Mouse (Mus musculus) left cerebral cortex, postnatal 14 days (tissue): ENCODE measurements around the gene Txndc8. TPM values are rescaled to one million over a fixed set of nuclear protein-coding genes. Genes with fewer than 3 reads are reported as not detected.

Experiments
- DNase-seq, 2 experiments: peaks; one replicate each; pipeline ENCODE4 v3.0.0; 2021 to 2022; ENCODE audit warnings: low spot score in 2 of 2, mixed read lengths in 1 of 2
- intact Hi-C: fragments of 180-260 bp; cut with DNase I; formaldehyde crosslinking; loops from one replicate; pipeline ENCODE4 v1.15.1; 2025
- long read RNA-seq, 2 experiments: library from polyadenylated mRNA; stranded (forward); transcript quantifications; one replicate each; pipeline ENCODE4 v2.0.0; 2021
- total RNA-seq, 2 experiments: library from RNA; stranded (reverse); gene quantifications; 2 replicates each; pipeline ENCODE4 v1.2.3; 2021

Gene Txndc8
- total RNA-seq = not detected
- long read RNA-seq, experiment 1 = 0 reads
- long read RNA-seq, experiment 2 = 0 reads

DNA sequence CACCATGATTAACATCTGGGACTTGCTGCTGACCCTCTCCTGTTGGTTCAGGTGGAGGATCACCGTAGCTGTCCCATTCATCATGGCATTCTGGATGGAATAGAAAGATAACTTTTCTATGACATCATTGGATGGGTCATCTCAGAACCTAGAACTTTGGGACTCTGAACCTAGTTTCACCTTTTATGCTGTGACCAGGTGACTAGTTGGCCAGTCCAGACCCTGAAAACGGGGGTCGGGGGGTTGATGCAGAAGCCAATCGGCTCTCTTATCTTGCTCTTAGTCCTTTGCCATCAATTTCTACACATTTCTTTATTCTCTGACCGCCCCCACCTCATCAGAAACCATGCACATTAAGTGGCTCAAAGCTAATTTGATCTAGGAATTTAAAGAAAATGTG lies at the start of gene Txndc8:
Txndc8 (minus strand) TSS at position 101 of the 400 bp plus-strand sequence.
- intact Hi-C loops = no loop called here
- DNase-seq = no peak

GRCm38 (mm10) chr4:58055653-58056052 lies 46.7 kb upstream of the Txndc8 start:
- DNase-seq = no peak
- intact Hi-C loops = no loop called here

GRCm38 (mm10) chr4:58054441-58054840 lies 45.5 kb upstream of the Txndc8 start:
- DNase-seq = no peak
- intact Hi-C loops = no loop called here

DNA sequence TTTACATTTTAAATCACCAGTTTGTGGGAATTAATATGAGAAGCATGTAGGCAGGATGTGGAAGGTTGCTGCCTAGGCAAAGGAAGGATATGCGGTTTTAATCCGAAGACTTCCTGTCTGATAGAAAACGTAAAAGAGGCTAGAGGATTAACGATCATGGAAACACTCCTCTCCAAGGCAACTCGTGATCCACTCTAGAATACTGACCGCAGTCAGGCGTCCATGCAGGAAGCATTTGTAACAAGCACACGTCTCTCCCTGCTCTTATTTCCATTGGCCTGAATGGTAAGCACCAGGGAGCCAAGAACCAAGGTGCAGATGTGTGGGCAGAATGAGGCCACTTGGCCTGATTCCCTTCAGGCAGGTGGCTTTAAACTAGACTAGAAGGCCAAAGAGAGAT lies 41.8 kb upstream of the Txndc8 start:
- intact Hi-C loops = no loop called here
- no peak for DNase-seq

DNA sequence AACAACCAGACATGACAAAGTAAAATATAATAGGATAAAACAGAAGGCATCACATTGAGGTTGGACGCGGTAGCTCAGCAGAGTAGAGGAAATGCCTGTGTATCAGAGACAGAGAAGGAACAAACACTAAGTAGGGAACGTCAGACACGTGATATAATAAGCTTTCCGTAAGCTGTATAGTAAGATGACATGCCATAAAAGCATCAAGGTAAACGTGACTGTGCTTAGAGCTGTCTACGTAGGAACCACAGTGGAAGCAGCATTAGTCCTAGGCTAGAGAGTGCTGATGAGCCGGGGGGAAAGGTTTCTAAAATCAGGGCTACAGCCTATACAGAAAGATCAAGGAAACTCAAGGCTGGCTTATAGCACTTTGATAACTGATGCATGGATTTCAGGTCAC lies 41.4 kb upstream of the Txndc8 start:
- intact Hi-C loops = no loop called here
- no peak for DNase-seq

GRCm38 (mm10) chr4:58044833-58045232 lies 35.9 kb upstream of the Txndc8 start:
- DNase-seq = no peak
- intact Hi-C loops = no loop called here

- DNase-seq = no peak
- intact Hi-C loops = no loop called here
These were observed 35.4 kb upstream of the Txndc8 start for GRCm38 (mm10) chr4:58044356-58044755.

DNA sequence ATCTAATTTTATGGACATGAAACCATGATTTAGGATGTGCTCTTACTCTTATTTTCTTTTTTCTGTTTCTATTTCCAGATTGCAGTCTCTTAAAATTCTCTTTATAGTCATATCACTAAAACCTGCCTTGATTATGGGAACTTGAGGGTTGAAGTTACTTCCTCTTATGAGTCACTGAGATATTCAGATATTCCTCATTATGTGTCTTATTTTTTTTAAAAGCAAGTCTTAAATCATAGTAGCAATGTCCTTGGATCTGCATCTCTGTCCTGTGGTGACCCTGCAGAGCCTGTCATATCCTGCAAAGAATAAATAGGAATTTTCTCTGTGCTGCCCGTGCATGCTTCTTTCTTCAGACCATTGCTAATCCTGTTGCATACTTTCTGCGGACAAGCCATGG lies 31.2 kb upstream of the Txndc8 start:
- intact Hi-C loops = no loop called here
- no peak for DNase-seq

DNA sequence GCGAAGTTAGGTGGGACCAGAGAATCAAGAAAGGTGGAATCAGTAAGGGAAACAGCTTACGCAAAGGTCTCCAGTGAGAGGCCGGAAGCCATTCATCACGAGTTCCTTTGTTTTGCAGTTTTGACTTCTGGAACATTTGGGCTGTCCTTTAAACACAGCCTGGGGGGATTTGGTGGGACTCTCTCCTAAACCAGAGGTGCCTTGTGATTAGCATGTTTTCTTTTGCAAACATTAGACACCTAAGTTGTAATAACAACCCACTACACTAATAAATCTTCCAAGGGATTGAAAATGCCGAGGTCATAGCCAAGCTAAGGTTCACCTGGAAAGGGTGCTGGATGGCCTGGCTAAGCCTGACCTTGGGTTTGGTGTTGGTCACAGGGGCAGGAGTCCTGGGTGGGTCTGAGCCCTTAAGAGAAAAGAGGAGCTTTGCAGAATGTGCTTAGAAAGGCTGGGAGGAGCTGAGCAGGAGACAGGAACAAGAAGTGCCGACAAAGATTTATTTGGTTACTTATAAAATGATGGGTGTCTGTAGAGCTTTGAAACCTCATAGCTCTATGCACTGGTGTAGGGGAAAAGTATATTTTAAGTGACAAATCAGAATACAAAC lies 28.3 kb upstream of the Txndc8 start:
- DNase-seq = no peak
- intact Hi-C loops = no loop called here

DNA sequence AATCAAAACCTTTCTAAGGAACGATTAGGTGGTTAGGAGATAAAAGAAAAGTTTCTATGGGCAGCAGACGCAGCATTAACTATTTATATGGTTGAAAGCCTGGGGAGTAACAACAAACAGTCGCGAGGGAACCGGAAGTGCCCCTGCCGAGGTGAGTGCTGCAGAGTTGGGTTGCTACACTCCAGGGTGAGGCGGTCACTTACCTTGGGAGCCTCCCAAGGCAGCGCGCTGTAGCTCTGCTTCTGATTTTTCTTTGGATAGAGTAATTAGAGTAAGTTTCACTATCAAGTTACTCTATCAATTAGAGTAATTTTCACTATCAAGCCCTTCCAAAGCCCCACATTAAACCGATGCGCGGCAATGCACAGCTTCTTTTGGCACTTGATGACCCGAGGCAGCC lies 25.7 kb upstream of the Txndc8 start:
- no peak for DNase-seq
- intact Hi-C loops = no loop called here

GRCm38 (mm10) chr4:58032714-58033113 lies 23.8 kb upstream of the Txndc8 start:
- intact Hi-C loops = no loop called here
- peak; percentile 4 to 8 for DNase-seq

DNA sequence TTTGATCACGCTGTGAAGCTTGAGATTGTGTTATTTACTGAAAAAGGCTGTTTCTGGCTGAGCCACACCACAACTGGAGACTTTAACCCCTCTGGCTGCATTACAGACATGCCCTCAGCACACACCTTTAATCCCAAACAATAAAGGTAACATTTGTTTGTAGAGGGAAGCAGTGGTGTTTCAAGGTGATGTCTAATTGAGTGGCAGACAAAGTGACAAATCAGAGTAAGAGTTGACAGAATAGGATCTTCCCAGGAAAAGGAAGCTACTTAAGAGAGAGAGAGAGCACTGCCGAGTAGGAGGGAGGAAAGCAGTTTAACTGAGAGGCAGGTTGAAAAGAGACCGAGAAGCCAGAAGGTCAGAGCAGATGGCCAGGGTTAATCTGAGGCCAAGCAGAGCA lies 5.4 kb downstream of the Txndc8 start:
- intact Hi-C loops = no loop called here
- DNase-seq = no peak

DNA sequence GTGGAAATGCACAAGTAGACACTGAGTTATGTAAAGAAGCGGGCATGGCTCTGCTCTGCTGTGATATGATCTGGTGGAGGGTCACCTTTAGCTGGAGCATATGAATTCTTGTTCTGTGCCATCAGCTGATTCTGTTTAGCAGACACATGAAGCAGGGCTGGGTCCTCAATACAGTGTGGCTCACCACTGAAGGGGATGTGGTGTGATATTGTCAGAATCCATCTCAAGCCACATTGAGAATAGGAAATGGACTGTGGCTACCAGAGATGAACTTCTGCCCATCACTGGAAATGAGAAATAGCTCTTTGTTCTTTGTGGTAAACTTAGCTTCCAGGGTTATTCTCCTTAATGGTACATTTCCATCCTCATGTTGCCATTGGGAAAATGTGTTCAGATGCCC lies 17.5 kb downstream of the Txndc8 start:
- DNase-seq = no peak
- intact Hi-C loops = loop anchor here (5.0 to 10.0 kb wide), 2 partner anchors 86 to 253 kb away; no protein-coding TSS in a partner anchor

- intact Hi-C loops = no loop called here
- no peak for DNase-seq
These were observed 34.4 kb downstream of the Txndc8 start for GRCm38 (mm10) chr4:57974400-57975117.

DNA sequence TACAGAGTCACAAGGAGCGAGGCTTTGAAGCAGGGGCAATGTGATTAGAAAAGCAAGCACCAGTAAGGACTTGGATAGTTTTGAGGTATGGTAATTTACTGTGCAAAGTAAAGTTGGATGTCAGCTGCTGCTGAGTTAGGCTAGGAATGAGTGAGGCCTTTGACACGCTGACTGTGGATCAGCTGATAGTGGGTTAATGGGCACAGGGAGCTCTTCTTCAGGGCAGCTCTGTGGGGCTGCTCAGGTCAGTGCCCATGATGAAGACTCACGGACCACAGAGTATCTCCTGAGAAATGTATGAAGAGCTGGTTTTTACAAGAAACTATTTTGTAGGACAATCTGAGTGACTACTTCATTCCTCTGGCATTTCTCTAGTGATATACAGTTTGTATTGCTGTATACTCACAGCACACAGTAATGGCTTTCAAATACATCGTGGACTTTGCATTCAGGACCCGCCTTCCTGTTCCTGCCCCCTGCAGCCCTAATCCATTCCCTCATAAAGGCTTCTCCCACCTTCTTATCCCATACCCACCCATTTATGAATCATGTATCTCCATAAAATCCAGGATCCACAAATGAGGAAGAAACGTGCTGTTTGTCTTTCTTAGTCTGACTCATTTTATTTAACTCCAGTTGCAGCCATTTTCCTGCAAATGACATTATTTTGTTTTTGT lies 35.2 kb downstream of the Txndc8 start:
- intact Hi-C loops = no loop called here
- no peak for DNase-seq

DNA sequence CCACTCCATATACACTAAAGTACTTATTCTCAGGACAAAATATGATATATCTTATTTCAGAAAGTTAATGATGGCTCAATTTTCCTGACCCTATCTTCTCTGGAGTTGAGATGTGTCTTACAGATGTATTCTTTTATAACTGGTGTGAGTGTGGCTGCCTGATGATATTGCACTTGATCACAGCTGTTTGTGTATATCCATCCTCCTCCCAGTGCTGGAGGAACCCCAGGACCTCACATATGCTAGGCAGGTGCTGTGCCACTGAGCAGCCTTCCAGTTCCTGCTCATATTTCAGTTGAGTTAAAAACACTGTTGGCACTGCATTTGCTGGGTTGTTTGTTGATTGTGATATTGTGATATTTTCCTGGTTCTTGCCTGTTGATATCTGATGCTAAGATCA lies 38.6 kb downstream of the Txndc8 start:
- DNase-seq = no peak
- intact Hi-C loops = no loop called here

GRCm38 (mm10) chr4:57967195-57967594 lies 41.7 kb downstream of the Txndc8 start:
- DNase-seq = no peak
- intact Hi-C loops = no loop called here

DNA sequence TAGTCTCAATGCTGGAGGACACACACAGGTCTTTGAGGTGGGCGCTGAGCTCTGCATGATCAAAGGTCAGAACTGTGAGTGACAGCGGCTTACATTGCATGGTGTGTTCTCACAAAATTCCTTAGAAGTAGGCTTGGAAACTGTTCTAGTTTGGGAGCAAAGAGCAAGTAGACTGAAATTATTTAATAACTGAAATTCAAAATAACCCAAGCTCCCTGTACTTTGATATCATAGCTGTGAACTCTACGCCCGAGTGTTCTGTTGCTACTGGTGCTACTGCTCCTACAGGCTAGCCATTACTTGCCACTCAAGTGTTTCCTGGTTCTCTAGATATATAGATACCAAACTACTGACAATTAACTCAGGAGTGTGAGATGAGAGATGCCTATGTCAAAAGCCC lies 43.4 kb downstream of the Txndc8 start:
- DNase-seq = no peak
- intact Hi-C loops = no loop called here

DNA sequence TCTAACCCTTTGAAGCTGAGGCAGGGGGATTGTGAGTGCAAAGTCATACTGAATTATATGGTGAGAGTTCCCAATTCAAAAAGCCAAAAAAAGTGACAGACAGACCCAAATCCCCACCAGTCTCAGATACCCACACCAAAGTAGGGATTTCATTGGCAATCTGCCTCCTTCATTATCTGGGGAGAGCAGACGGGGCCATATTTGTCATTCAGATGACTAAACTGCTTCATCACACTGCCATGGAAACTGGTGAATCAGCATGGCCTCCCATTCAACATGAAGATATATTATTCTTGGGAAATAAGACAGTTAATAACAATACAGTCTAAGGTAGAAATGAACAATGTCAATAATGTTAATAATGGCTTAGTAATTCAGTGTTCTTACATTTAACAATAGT lies 44.8 kb downstream of the Txndc8 start:
- intact Hi-C loops = no loop called here
- DNase-seq = no peak

DNA sequence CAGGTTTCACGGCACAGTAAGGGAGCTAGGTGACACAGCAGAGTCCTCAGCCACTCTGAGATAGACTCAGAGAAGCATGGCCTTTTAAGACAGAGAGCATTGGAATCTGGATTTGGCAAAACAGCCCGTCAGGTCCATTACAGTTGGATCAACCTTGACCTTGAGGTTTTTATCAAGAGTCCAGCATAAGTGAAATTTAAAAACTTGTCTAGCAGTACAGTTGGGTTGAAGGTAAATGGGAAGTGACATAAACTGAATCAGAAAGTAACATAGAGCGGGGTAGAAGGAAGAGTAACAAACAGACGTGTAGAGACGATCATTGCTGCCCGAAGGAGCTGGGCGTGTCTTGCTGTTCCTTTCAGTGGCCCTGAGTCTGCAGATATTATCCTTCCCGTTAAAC lies 49.9 kb downstream of the Txndc8 start:
- intact Hi-C loops = loop anchor here (10.0 kb wide), 1 partner anchor 116 kb away; no protein-coding TSS in a partner anchor
- DNase-seq = no peak

- intact Hi-C loops = loop anchor here (10.0 kb wide), 1 partner anchor 117 kb away; no protein-coding TSS in a partner anchor
- DNase-seq = no peak
These were observed 50.8 kb downstream of the Txndc8 start for GRCm38 (mm10) chr4:57958098-57958497.
